Mouse (Mus musculus): ENCODE measurements around the gene Marveld2. TPM values are rescaled to one million over a fixed set of nuclear protein-coding genes. Genes with fewer than 3 reads are reported as not detected.
A peak's percentile ranks its signal among the peaks of the same experiment; 100 is the strongest.

The Marveld2 gene
- polyA plus RNA-seq (2012; rRNA removed) (3.0 and 4.0 TPM in 2 replicates), polyA plus RNA-seq (2014; fragmentation: Nextera tagmentation; extraction: Ambion mirVana) (5.9 and 6.5 TPM in 2 replicates)

GRCm38 (mm10) chr13:100616181-100617087 is at the start of gene Marveld2:
Gene Marveld2 (minus strand): TSS chr13:100616971.
- 0 out of 2 replicates have a peak, but pooled peaks have one; percentile 8 for TF ChIP-seq CTCF (IDR thresholded peaks at IDR 0.05; ENCODE audit: low read depth)
- no peak for TF ChIP-seq EP300 (IDR thresholded peaks at IDR 0.05; ENCODE audit: low read depth)
- no peak for DNase-seq (ENCODE audit: low read depth in 3 of 3, low spot score in 3 of 3)
- Histone ChIP-seq H3K27ac (no peak within 1 kb of the TSS), H3K27me3 (ENCODE audit: control insufficient read depth, insufficient read depth, low read length) (peaks cover 4% of the 10 kb centered on the region), H3K9me3 (ENCODE audit: control insufficient read depth, low read length) (no peaks in the 10 kb centered on the region), H3K36me3 (replicated peaks; ENCODE audit: control insufficient read depth, insufficient read depth, low read depth) (peaks cover 10% of the 10 kb centered on the region), H3K4me1 (replicated peaks; ENCODE audit: control insufficient read depth in 2 of 2, insufficient read depth in 2 of 2, low read length in 1 of 2) (0 out of 4 replicates have a peak, but pooled peaks cover 2% of the 10 kb centered on the region in 2 experiments), H3K4me2 (ENCODE audit: low read depth) (peak within 1 kb of the TSS; percentile 93), H3K4me3 (ENCODE audit: insufficient read depth in 1 of 2, low read depth in 2 of 2, low read length in 2 of 2) (peak within 1 kb of the TSS; percentile 64 to 74), H3K9ac (replicated peaks) (peak within 1 kb of the TSS; percentile 63)
- peak; percentile 77 for ATAC-seq (ENCODE audit: insufficient read depth)
- WGBS (ENCODE audit: insufficient replicate concordance): 2% methylated on average over 77 of the region's 77 CpGs

GRCm38 (mm10) chr13:100659864-100660456 is 43.2 kb upstream of the Marveld2 start:
- Histone ChIP-seq H3K27ac (no peak overlapping the region), H3K9ac (replicated peaks) (no peak overlapping the region), H3K4me2 (ENCODE audit: low read depth) (no peak overlapping the region), H3K36me3 (replicated peaks; ENCODE audit: control insufficient read depth, insufficient read depth, low read depth) (peaks cover 4% of the 10 kb centered on the region), H3K4me3 (ENCODE audit: insufficient read depth in 1 of 2, low read depth in 2 of 2, low read length in 2 of 2) (no peak overlapping the region), H3K9me3 (ENCODE audit: control insufficient read depth, low read length) (no peaks in the 10 kb centered on the region), H3K27me3 (ENCODE audit: control insufficient read depth, insufficient read depth, low read length) (no peaks in the 10 kb centered on the region), H3K4me1 (replicated peaks; ENCODE audit: control insufficient read depth in 2 of 2, insufficient read depth in 2 of 2, low read length in 1 of 2) (no peaks in the 10 kb centered on the region)
- DNase-seq (ENCODE audit: low read depth in 3 of 3, low spot score in 3 of 3) (peak in 2 of 3 experiments; percentile 49 to 61), ATAC-seq (ENCODE audit: insufficient read depth) (0 out of 2 replicates have a peak, but pooled peaks have one; percentile 28)
- WGBS (ENCODE audit: insufficient replicate concordance): 27% methylated on average over 4 of the region's 4 CpGs
- TF ChIP-seq EP300 (IDR thresholded peaks at IDR 0.05; ENCODE audit: low read depth) (no peak), CTCF (IDR thresholded peaks at IDR 0.05; ENCODE audit: low read depth) (peak; percentile 92)

DNA sequence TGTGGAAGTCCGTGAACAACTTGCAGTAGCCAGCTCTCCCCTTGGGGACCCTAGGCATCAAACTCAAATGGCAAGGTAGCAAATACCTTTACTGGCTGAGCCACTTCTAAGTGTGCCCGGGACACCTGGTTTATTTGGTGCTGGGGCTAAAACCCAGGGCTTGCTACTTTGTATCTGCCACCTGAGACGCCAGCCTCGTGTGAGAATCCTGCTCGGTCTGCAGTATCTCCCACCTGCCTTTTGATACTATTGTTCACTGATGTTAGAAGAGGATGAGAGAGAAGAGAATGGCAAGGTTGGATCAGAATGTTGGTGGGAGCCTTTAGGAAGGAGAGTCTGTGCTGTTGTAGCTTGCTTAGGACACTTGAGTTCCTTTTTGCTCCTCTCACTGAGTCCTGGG is 41.3 kb upstream of the Marveld2 start:
- Histone ChIP-seq H3K36me3 (replicated peaks; ENCODE audit: control insufficient read depth, insufficient read depth, low read depth) (peaks cover 11% of the 10 kb centered on the region), H3K27me3 (ENCODE audit: control insufficient read depth, insufficient read depth, low read length) (no peaks in the 10 kb centered on the region), H3K4me3 (ENCODE audit: insufficient read depth in 1 of 2, low read depth in 2 of 2, low read length in 2 of 2) (no peak overlapping the region), H3K27ac (no peak overlapping the region), H3K4me2 (ENCODE audit: low read depth) (no peak overlapping the region), H3K4me1 (replicated peaks; ENCODE audit: control insufficient read depth in 2 of 2, insufficient read depth in 2 of 2, low read length in 1 of 2) (no peaks in the 10 kb centered on the region), H3K9me3 (ENCODE audit: control insufficient read depth, low read length) (no peaks in the 10 kb centered on the region), H3K9ac (replicated peaks) (no peak overlapping the region)
- TF ChIP-seq EP300 (IDR thresholded peaks at IDR 0.05; ENCODE audit: low read depth) (no peak), CTCF (IDR thresholded peaks at IDR 0.05; ENCODE audit: low read depth) (no peak)
- 80% methylated on average over 5 of the region's 5 CpGs for WGBS (ENCODE audit: insufficient replicate concordance)
- DNase-seq (ENCODE audit: low read depth in 3 of 3, low spot score in 3 of 3): no peak
- ATAC-seq (ENCODE audit: insufficient read depth): no peak

DNA sequence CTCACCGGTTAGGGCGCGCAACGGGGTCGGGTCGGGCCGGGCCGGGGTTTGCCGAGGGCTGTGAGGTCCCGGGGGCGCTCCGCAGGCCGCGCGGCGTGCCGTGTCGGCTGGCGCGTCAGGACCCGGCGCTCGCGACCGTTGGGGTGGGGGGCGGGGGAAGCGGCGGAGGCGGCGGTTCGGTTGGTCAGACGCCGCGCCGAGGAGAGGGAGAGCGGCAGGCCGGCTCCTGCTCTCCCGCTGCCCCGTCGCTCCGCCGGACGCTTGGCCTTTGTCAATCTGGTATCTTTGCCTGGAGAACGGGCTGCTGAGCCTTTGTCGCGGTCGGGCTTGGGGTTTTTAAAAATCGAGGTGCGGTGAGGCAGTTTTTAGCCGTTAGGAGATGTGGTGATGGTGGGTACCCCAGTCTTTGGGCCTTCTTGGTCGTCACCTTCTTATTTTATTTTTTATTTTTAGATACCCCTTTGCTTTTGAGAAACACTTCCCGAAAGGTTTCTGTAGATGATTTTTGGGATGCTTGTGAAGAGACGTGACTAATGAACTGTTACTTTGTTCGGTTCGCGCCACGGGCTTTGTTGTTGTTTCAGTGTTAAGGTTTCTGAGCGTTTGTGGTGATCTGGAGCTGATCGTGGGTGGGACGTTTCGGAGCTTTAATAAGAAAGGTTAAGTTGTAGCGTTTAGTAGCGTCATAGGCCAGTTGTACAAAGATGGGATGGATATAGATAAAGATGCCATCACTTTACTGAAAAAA is 34.8 kb upstream of the Marveld2 start, which contains the start of gene Taf9:
Taf9 (plus strand) TSS at position 141 of the 748 bp plus-strand sequence.
- H3K9ac ChIP-seq (replicated peaks): peak within 1 kb of the TSS; percentile 93
- no peak; the same call in 1 of the 2 replicates for TF ChIP-seq EP300 (IDR thresholded peaks at IDR 0.05; ENCODE audit: low read depth)
- TF ChIP-seq CTCF (IDR thresholded peaks at IDR 0.05; ENCODE audit: low read depth): no peak
- H3K4me2 ChIP-seq (ENCODE audit: low read depth): peak within 1 kb of the TSS; percentile 98
- peak within 1 kb of the TSS; percentile 97 to 99 for H3K4me3 ChIP-seq (ENCODE audit: insufficient read depth in 1 of 2, low read depth in 2 of 2, low read length in 2 of 2)
- peaks cover 0 to 5% of the 10 kb centered on the region in 2 experiments; a peak in 2 of 4 replicates for H3K4me1 ChIP-seq (replicated peaks; ENCODE audit: control insufficient read depth in 2 of 2, insufficient read depth in 2 of 2, low read length in 1 of 2)
- ATAC-seq (ENCODE audit: insufficient read depth): peak; percentile 70
- no peaks in the 10 kb centered on the region for H3K9me3 ChIP-seq (ENCODE audit: control insufficient read depth, low read length)
- H3K27ac ChIP-seq: peak within 1 kb of the TSS; percentile 83
- peak in 1 of 3 experiments; percentile 14 for DNase-seq (ENCODE audit: low read depth in 3 of 3, low spot score in 3 of 3)
- no peaks in the 10 kb centered on the region for H3K27me3 ChIP-seq (ENCODE audit: control insufficient read depth, insufficient read depth, low read length)
- WGBS (ENCODE audit: insufficient replicate concordance): under 1% methylated on average over 57 of the region's 63 CpGs
- peaks cover 16% of the 10 kb centered on the region for H3K36me3 ChIP-seq (replicated peaks; ENCODE audit: control insufficient read depth, insufficient read depth, low read depth)
